Mouse (Mus musculus): Measurements from ENCODE around the gene Saa4.

DNA sequence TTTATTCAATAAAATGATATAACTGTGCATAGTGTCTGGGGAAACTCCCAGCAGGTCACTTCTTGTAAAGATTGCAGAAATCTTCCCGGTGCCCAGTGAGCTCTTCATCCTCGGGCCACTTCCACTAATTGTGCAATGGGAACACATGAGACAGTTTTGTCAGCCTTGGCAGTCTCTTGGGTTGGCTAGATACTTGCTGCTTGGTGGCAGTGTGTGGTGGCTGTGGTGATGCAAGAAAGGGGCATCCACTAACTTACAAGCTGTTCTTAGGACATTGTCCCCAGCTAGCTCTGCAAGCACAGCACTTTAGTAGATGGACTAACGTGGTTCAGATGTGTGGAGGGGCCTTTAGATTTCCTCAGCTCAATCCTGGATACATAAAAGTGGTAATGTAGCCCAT is 13.4 kb upstream of the Saa4 start:
- TF ChIP-seq CTCF (conservative IDR thresholded peaks at IDR 0.05; ENCODE audit: low read length) (no peak), NANOG (IDR thresholded peaks at IDR 0.05; ENCODE audit: borderline replicate concordance, low read length) (no peak)

Measured in E14TG2a.4 (cell line).